Mouse (Mus musculus): ENCODE data around the gene Babam2. TPM values are rescaled to one million over a fixed set of nuclear protein-coding genes. Genes with fewer than 3 reads are reported as not detected.

Gene Babam2
- polyA plus RNA-seq, 1 experiment from 2014 or later: 45.9 TPM

GRCm38 (mm10) chr5:32058481-32059253, 361.2 kb downstream of the Babam2 start:
- no peak overlapping the region for H3K9ac ChIP-seq (ENCODE audit: low read length)
- no peaks in the 10 kb centered on the region for H3K4me1 ChIP-seq (ENCODE audit: control insufficient read depth, insufficient read depth, low read length)
- no peaks in the 10 kb centered on the region for H3K36me3 ChIP-seq (ENCODE audit: control insufficient read depth, insufficient read depth, low read length)
- H3K4me2 ChIP-seq: no peak overlapping the region
- ATAC-seq (ENCODE audit: low FRiP score) (no peak), DNase-seq (ENCODE audit: low spot score, missing footprints) (no peak)
- WGBS: 77% methylated on average over 8 of the region's 8 CpGs
- H3K27ac ChIP-seq (ENCODE audit: low read depth, low read length): no peak overlapping the region
- H3K9me3 ChIP-seq (ENCODE audit: control insufficient read depth, low read length): no peaks in the 10 kb centered on the region
- no peaks in the 10 kb centered on the region for H3K27me3 ChIP-seq (ENCODE audit: control insufficient read depth, insufficient read depth, low read length)
- H3K4me3 ChIP-seq (ENCODE audit: low read depth, low read length): no peak overlapping the region

GRCm38 (mm10) chr5:32059254-32059796, 361.8 kb downstream of the Babam2 start:
- no peaks in the 10 kb centered on the region for H3K36me3 ChIP-seq (ENCODE audit: control insufficient read depth, insufficient read depth, low read length)
- no peaks in the 10 kb centered on the region for H3K27me3 ChIP-seq (ENCODE audit: control insufficient read depth, insufficient read depth, low read length)
- no peak overlapping the region for H3K9ac ChIP-seq (ENCODE audit: low read length)
- ATAC-seq (ENCODE audit: low FRiP score) (no peak), DNase-seq (ENCODE audit: low spot score, missing footprints) (no peak)
- H3K4me2 ChIP-seq: no peak overlapping the region
- H3K4me1 ChIP-seq (ENCODE audit: control insufficient read depth, insufficient read depth, low read length): no peaks in the 10 kb centered on the region
- H3K27ac ChIP-seq (ENCODE audit: low read depth, low read length): no peak overlapping the region
- WGBS: 71% methylated on average over 8 of the region's 8 CpGs
- H3K9me3 ChIP-seq (ENCODE audit: control insufficient read depth, low read length): no peaks in the 10 kb centered on the region
- no peak overlapping the region for H3K4me3 ChIP-seq (ENCODE audit: low read depth, low read length)

DNA sequence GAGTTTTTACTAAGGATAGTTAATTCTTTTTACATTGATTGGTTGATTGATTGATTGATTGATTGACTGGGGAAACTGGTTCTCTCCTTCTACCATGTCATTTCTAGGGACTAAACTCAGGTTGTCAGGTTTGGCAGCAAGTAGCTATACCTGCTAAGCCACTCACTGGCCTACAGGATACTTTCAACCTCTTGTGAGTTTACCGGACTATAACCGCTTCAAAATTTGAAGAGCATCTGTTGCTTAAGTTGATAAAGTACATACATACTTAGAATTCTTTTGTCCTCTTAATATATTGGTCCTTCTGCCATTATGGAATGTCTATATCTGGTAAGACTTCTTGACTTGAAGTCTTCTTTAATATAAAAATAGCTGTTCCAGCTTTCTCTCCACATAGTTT, 363.0 kb downstream of the Babam2 start:
- Histone ChIP-seq H3K4me1 (ENCODE audit: control insufficient read depth, insufficient read depth, low read length) (no peaks in the 10 kb centered on the region), H3K9ac (ENCODE audit: low read length) (no peak overlapping the region), H3K4me3 (ENCODE audit: low read depth, low read length) (no peak overlapping the region), H3K4me2 (no peak overlapping the region), H3K36me3 (ENCODE audit: control insufficient read depth, insufficient read depth, low read length) (no peaks in the 10 kb centered on the region), H3K27ac (ENCODE audit: low read depth, low read length) (no peak overlapping the region), H3K27me3 (ENCODE audit: control insufficient read depth, insufficient read depth, low read length) (no peaks in the 10 kb centered on the region), H3K9me3 (ENCODE audit: control insufficient read depth, low read length) (no peaks in the 10 kb centered on the region)
- 93% methylated on average over 2 of the region's 2 CpGs for WGBS
- ATAC-seq (ENCODE audit: low FRiP score) (no peak), DNase-seq (ENCODE audit: low spot score, missing footprints) (no peak)

DNA sequence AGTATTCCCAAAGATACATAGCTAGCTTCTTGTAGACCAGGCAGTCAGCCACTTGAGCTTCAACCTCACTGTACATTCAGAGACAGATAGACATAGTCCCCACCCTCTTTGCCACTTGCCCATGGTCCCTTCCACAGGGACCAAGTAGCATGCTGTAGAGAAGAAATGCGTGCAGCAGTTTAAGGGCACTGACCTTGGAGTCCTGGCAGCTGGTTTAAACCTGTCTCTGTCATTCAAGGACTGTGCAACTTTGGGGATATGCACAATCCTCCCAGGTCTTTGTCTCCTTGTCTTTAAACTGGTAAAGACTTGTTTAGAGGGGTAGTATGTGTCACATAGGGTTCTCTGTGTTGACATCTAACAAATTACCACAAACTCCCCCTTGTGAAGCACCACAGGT, 364.4 kb downstream of the Babam2 start:
- Histone ChIP-seq H3K9me3 (ENCODE audit: control insufficient read depth, low read length) (no peaks in the 10 kb centered on the region), H3K27me3 (ENCODE audit: control insufficient read depth, insufficient read depth, low read length) (no peaks in the 10 kb centered on the region), H3K4me1 (ENCODE audit: control insufficient read depth, insufficient read depth, low read length) (no peaks in the 10 kb centered on the region), H3K27ac (ENCODE audit: low read depth, low read length) (no peak overlapping the region), H3K4me3 (ENCODE audit: low read depth, low read length) (no peak overlapping the region), H3K4me2 (no peak overlapping the region), H3K9ac (ENCODE audit: low read length) (no peak overlapping the region), H3K36me3 (ENCODE audit: control insufficient read depth, insufficient read depth, low read length) (no peaks in the 10 kb centered on the region)
- DNase-seq (ENCODE audit: low spot score, missing footprints) (no peak), ATAC-seq (ENCODE audit: low FRiP score) (no peak)
- 81% methylated on average over 1 of the region's 1 CpGs for WGBS

DNA sequence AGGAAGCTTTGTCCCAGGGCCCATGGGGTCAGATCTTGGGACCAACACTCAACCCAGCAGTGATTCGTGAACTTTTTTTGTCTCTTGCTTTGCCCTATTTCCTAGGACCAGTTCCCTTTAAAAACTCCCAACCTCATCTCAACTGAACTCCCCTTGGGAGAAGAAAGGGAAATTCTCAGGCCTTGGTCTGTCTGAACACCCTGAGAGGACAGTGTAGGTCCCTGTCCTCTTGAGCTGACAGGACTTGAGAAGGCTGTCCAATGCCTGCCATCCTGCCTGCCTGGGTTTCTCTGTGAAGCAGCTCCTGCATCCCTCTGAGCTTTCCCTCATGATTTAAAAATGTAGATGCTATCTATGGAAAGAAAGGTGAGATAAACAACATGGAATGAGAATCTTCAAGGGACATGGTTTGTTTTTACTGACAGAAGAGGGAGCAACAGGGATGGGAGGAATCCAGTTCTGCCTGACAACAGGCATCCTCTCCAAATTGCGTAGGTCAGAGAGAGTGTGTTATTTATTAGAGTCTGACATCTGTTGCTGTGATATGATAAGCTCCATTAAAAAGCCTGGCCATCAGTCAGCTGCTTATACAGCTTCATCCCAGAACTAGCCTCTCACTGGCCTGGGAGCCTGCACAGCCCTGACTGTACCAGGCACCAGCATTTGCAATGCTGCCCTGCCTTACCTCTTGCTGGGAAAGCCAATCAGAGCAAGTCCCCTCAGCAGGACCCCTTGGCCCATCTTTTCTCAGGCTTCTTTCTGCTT, 367.0 kb downstream of the Babam2 start:
- Histone ChIP-seq H3K36me3 (ENCODE audit: control insufficient read depth, insufficient read depth, low read length) (no peaks in the 10 kb centered on the region), H3K27me3 (ENCODE audit: control insufficient read depth, insufficient read depth, low read length) (no peaks in the 10 kb centered on the region), H3K4me3 (ENCODE audit: low read depth, low read length) (no peak overlapping the region), H3K27ac (ENCODE audit: low read depth, low read length) (no peak overlapping the region), H3K9ac (ENCODE audit: low read length) (no peak overlapping the region), H3K9me3 (ENCODE audit: control insufficient read depth, low read length) (no peaks in the 10 kb centered on the region), H3K4me1 (ENCODE audit: control insufficient read depth, insufficient read depth, low read length) (no peaks in the 10 kb centered on the region), H3K4me2 (no peak overlapping the region)
- WGBS: 86% methylated on average over 2 of the region's 2 CpGs
- ATAC-seq (ENCODE audit: low FRiP score) (no peak), DNase-seq (ENCODE audit: low spot score, missing footprints) (no peak)

- H3K27ac ChIP-seq (ENCODE audit: low read depth, low read length): no peak overlapping the region
- H3K9me3 ChIP-seq (ENCODE audit: control insufficient read depth, low read length): no peaks in the 10 kb centered on the region
- DNase-seq (ENCODE audit: low spot score, missing footprints) (no peak), ATAC-seq (ENCODE audit: low FRiP score) (no peak)
- 92% methylated on average over 5 of the region's 5 CpGs for WGBS
- no peaks in the 10 kb centered on the region for H3K4me1 ChIP-seq (ENCODE audit: control insufficient read depth, insufficient read depth, low read length)
- no peaks in the 10 kb centered on the region for H3K36me3 ChIP-seq (ENCODE audit: control insufficient read depth, insufficient read depth, low read length)
- no peak overlapping the region for H3K4me3 ChIP-seq (ENCODE audit: low read depth, low read length)
- no peak overlapping the region for H3K4me2 ChIP-seq
- H3K27me3 ChIP-seq (ENCODE audit: control insufficient read depth, insufficient read depth, low read length): no peaks in the 10 kb centered on the region
- H3K9ac ChIP-seq (ENCODE audit: low read length): no peak overlapping the region
These were observed 368.7 kb downstream of the Babam2 start for GRCm38 (mm10) chr5:32066015-32066734.

GRCm38 (mm10) chr5:32066839-32067238, 369.4 kb downstream of the Babam2 start:
- no peak overlapping the region for H3K9ac ChIP-seq (ENCODE audit: low read length)
- WGBS: 88% methylated on average over 2 of the region's 2 CpGs
- DNase-seq (ENCODE audit: low spot score, missing footprints) (no peak), ATAC-seq (ENCODE audit: low FRiP score) (no peak)
- H3K4me3 ChIP-seq (ENCODE audit: low read depth, low read length): no peak overlapping the region
- no peaks in the 10 kb centered on the region for H3K9me3 ChIP-seq (ENCODE audit: control insufficient read depth, low read length)
- no peak overlapping the region for H3K4me2 ChIP-seq
- no peaks in the 10 kb centered on the region for H3K4me1 ChIP-seq (ENCODE audit: control insufficient read depth, insufficient read depth, low read length)
- no peaks in the 10 kb centered on the region for H3K36me3 ChIP-seq (ENCODE audit: control insufficient read depth, insufficient read depth, low read length)
- H3K27me3 ChIP-seq (ENCODE audit: control insufficient read depth, insufficient read depth, low read length): no peaks in the 10 kb centered on the region
- H3K27ac ChIP-seq (ENCODE audit: low read depth, low read length): no peak overlapping the region

- H3K9me3 ChIP-seq (ENCODE audit: control insufficient read depth, low read length): no peaks in the 10 kb centered on the region
- no peak for ATAC-seq (ENCODE audit: low FRiP score)
- no peaks in the 10 kb centered on the region for H3K27me3 ChIP-seq (ENCODE audit: control insufficient read depth, insufficient read depth, low read length)
- no peak overlapping the region for H3K9ac ChIP-seq (ENCODE audit: low read length)
- no peak overlapping the region for H3K4me3 ChIP-seq (ENCODE audit: low read depth, low read length)
- no peaks in the 10 kb centered on the region for H3K36me3 ChIP-seq (ENCODE audit: control insufficient read depth, insufficient read depth, low read length)
- DNase-seq (ENCODE audit: low spot score, missing footprints): no peak
- WGBS: 88% methylated on average over 3 of the region's 3 CpGs
- no peaks in the 10 kb centered on the region for H3K4me1 ChIP-seq (ENCODE audit: control insufficient read depth, insufficient read depth, low read length)
- H3K4me2 ChIP-seq: no peak overlapping the region
- no peak overlapping the region for H3K27ac ChIP-seq (ENCODE audit: low read depth, low read length)
These were observed 371.1 kb downstream of the Babam2 start for GRCm38 (mm10) chr5:32068616-32069015.

DNA sequence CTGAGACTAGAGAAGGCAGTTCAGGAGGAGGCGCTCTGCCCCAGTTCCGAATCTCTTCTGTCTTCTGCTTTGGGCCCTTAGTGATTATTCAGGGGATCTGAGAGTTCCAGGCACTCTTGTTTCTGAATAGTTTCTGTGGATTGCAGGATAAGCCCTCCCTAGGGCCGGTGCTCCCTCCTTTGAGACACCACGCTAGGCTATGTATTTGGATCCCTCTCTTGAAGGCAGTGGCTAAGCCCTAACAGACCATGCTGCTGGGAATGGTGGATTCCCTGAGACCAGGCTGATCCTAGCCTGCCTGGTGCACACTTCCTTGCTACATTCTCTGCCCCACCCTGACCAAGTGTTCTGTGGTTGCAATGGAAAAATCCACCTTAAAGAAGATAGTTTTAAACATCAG, 371.6 kb downstream of the Babam2 start:
- no peak overlapping the region for H3K27ac ChIP-seq (ENCODE audit: low read depth, low read length)
- H3K27me3 ChIP-seq (ENCODE audit: control insufficient read depth, insufficient read depth, low read length): no peaks in the 10 kb centered on the region
- H3K9ac ChIP-seq (ENCODE audit: low read length): no peak overlapping the region
- H3K4me3 ChIP-seq (ENCODE audit: low read depth, low read length): no peak overlapping the region
- WGBS: 68% methylated on average over 4 of the region's 4 CpGs
- ATAC-seq (ENCODE audit: low FRiP score) (no peak), DNase-seq (ENCODE audit: low spot score, missing footprints) (peak; percentile 17)
- no peaks in the 10 kb centered on the region for H3K4me1 ChIP-seq (ENCODE audit: control insufficient read depth, insufficient read depth, low read length)
- H3K4me2 ChIP-seq: no peak overlapping the region
- no peaks in the 10 kb centered on the region for H3K36me3 ChIP-seq (ENCODE audit: control insufficient read depth, insufficient read depth, low read length)
- H3K9me3 ChIP-seq (ENCODE audit: control insufficient read depth, low read length): no peaks in the 10 kb centered on the region

Measured in midbrain, embryonic 11.5 days (tissue).